Mouse (Mus musculus): ENCODE data around the gene Slc22a12.

GRCm38 (mm10) chr19:6492124-6492523, 50.7 kb downstream of the Slc22a12 start:
- peak; percentile 75; the same call in 1 of the 2 replicates for TF ChIP-seq CTCF (IDR thresholded peaks at IDR 0.05; ENCODE audit: insufficient read depth, low read depth, low read length)
- no peak for TF ChIP-seq POLR2A (IDR thresholded peaks at IDR 0.05; ENCODE audit: insufficient read depth, low read depth, low read length)

Data from olfactory bulb, adult 2 months (tissue).